Mouse (Mus musculus) forebrain, embryonic 12.5 days (tissue): Measurements from ENCODE around the gene Mrc2. TPM values are rescaled to one million over a fixed set of nuclear protein-coding genes. Genes with fewer than 3 reads are reported as not detected.
A peak's percentile ranks its signal among the peaks of the same experiment; 100 is the strongest.

ENCODE experiments used
- ATAC-seq: fragments of 200-750 bp; cut with Nextera tagmentation; 2 replicates; pipeline ENCODE4 v1.8.0; 2017; ENCODE audit warnings: moderate TSS enrichment; ENCODE audit not compliant: low FRiP score
- H3K27ac ChIP-seq: fragments of 300-500 bp; sonication (generic); 2 replicates; pipeline ENCODE4 v1.5.1; 2016; ENCODE audit warnings: mild to moderate bottlenecking
- H3K27me3 ChIP-seq: fragments of 300-500 bp; sonication (generic); 2 replicates; pipeline ENCODE4 v1.6.1; 2016; ENCODE audit warnings: mild to moderate bottlenecking
- H3K36me3 ChIP-seq: fragments of 300-500 bp; sonication (generic); replicated peaks from 2 replicates; pipeline ENCODE4 v1.6.1; 2016; ENCODE audit warnings: mild to moderate bottlenecking
- H3K4me1 ChIP-seq: fragments of 300-500 bp; sonication (generic); 2 replicates; pipeline ENCODE4 v1.6.1; 2016
- H3K4me2 ChIP-seq: fragments of 300-500 bp; sonication (generic); 2 replicates; pipeline ENCODE4 v1.6.1; 2016; ENCODE audit warnings: mild to moderate bottlenecking, moderate library complexity
- H3K4me3 ChIP-seq: fragments of 300-500 bp; sonication (generic); replicated peaks from 2 replicates; pipeline ENCODE4 v1.5.1; 2016; ENCODE audit warnings: mild to moderate bottlenecking
- H3K9ac ChIP-seq: fragments of 300-500 bp; sonication (generic); 2 replicates; pipeline ENCODE4 v1.6.1; 2016; ENCODE audit warnings: mild to moderate bottlenecking
- H3K9me3 ChIP-seq: fragments of 300-500 bp; sonication (generic); 2 replicates; pipeline ENCODE4 v1.6.1; 2016
- WGBS: fragments of 180-500 bp; shearing (Covaris S2); methylation state at CpG from one replicate; pipeline ENCODE4 v1.1.7; 2016; 5-methylcytosine and 5-hydroxymethylcytosine counted together
- polyA plus RNA-seq: library from polyadenylated mRNA; unstranded; fragments of >200 nt; fragmentation: Nextera tagmentation; extraction: Ambion mirVana; gene quantifications from 2 replicates; pipeline ENCODE4 v1.2.1, GENCODE M21; 2016

The Mrc2 gene
- polyA plus RNA-seq, 1 experiment from 2014 or later = 14.9 TPM

- peaks cover 22% of the 10 kb centered on the region for H3K27me3 ChIP-seq
- no peak overlapping the region for H3K9ac ChIP-seq
- no peaks in the 10 kb centered on the region for H3K36me3 ChIP-seq
- H3K9me3 ChIP-seq = no peaks in the 10 kb centered on the region
- ATAC-seq = no peak
- H3K4me2 ChIP-seq = no peak overlapping the region
- H3K4me1 ChIP-seq = peaks cover 32% of the 10 kb centered on the region
- H3K27ac ChIP-seq = no peak overlapping the region
- H3K4me3 ChIP-seq = no peak overlapping the region
- 88% methylated on average over 4 of the region's 4 CpGs for WGBS
These were observed 69.8 kb downstream of the Mrc2 start for GRCm38 (mm10) chr11:105362041-105362765.

DNA sequence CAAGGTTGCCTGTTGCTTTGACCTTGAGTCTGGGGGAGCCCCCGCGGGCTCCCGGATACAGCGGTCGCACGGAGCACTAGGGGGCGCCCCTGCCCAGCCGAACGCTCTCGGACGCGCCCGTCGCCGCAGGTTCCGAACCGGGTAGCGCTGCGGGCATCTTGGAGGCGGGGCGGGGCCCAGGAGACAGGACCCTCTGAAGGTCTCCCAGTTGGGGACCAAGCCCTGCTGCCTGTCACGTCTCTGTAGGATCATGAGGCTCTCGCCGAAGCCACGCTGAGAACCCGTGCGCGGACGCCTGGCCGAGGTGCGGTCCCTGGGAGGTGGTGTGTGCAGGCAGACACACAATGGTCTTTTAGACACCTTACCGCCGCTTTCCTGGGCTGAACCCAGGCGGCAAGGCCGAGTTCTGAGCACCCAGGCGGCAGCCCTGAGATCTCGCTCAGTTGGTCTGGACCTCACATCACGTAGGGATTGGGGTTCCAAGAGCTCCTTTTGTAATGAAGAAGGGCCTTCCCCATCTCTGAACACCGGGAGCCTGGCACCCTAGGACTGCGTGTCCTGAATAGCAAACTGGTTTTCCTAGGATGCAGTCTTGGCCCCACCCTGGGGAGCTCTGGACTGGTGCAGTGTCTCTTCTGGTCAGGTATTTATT lies 70.6 kb downstream of the Mrc2 start:
- Histone ChIP-seq H3K4me2 (peak overlapping the region; percentile 67), H3K27me3 (peaks cover 22% of the 10 kb centered on the region), H3K9me3 (no peaks in the 10 kb centered on the region), H3K4me3 (peak overlapping the region; percentile 53), H3K36me3 (no peaks in the 10 kb centered on the region), H3K9ac (peak overlapping the region; percentile 62), H3K27ac (peak overlapping the region; percentile 16; the same call in 1 of the 2 replicates), H3K4me1 (peaks cover 32% of the 10 kb centered on the region)
- ATAC-seq = peak; percentile 76
- WGBS = under 1% methylated on average over 40 of the region's 40 CpGs

GRCm38 (mm10) chr11:105363598-105364385 lies 71.3 kb downstream of the Mrc2 start:
- H3K4me1 ChIP-seq = peaks cover 32% of the 10 kb centered on the region
- no peaks in the 10 kb centered on the region for H3K36me3 ChIP-seq
- H3K27me3 ChIP-seq = peaks cover 22% of the 10 kb centered on the region
- H3K4me2 ChIP-seq = peak overlapping the region; percentile 67
- H3K9ac ChIP-seq = peak overlapping the region; percentile 62
- WGBS = 16% methylated on average over 12 of the region's 12 CpGs
- ATAC-seq = peak; percentile 74
- H3K4me3 ChIP-seq = peak overlapping the region; percentile 53
- no peaks in the 10 kb centered on the region for H3K9me3 ChIP-seq
- H3K27ac ChIP-seq = peak overlapping the region; percentile 74

- H3K27me3 ChIP-seq = peaks cover 22% of the 10 kb centered on the region
- 0 out of 2 replicates have a peak overlapping the region, but pooled peaks have one; percentile 14 for H3K4me3 ChIP-seq
- peak overlapping the region; percentile 74 for H3K27ac ChIP-seq
- H3K9me3 ChIP-seq = no peaks in the 10 kb centered on the region
- peaks cover 32% of the 10 kb centered on the region for H3K4me1 ChIP-seq
- H3K4me2 ChIP-seq = peak overlapping the region; percentile 67
- ATAC-seq = no peak
- H3K9ac ChIP-seq = 0 out of 2 replicates have a peak overlapping the region, but pooled peaks have one; percentile 62
- H3K36me3 ChIP-seq = no peaks in the 10 kb centered on the region
- WGBS = 8% methylated on average over 12 of the region's 12 CpGs
These were observed 72.1 kb downstream of the Mrc2 start for GRCm38 (mm10) chr11:105364386-105365065.

DNA sequence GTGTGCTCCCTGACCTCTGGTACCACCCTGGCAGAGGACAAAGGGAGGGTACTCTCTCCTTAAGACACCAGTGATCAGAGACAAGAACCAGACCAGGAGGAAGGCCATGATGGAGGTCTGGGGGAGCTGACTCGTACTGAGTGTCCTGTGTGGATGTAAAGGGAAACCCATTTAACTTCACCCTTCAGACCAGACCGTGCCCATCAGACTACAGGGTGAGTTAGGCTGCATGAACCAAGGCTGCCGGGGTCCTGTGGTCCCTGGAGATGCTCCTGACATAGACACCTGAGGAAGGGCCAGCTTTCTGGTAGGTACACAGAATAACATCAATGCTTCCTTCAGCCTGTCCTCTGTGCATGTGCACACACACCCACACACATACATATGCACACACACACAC lies 73.2 kb downstream of the Mrc2 start:
- Histone ChIP-seq H3K27ac (no peak overlapping the region), H3K9me3 (no peaks in the 10 kb centered on the region), H3K4me2 (no peak overlapping the region), H3K27me3 (peaks cover 22% of the 10 kb centered on the region), H3K4me3 (no peak overlapping the region), H3K4me1 (peaks cover 32% of the 10 kb centered on the region), H3K36me3 (no peaks in the 10 kb centered on the region), H3K9ac (no peak overlapping the region)
- no peak for ATAC-seq
- 87% methylated on average over 3 of the region's 3 CpGs for WGBS

GRCm38 (mm10) chr11:105366051-105366450 lies 73.6 kb downstream of the Mrc2 start:
- Histone ChIP-seq H3K4me2 (no peak overlapping the region), H3K27me3 (peaks cover 22% of the 10 kb centered on the region), H3K4me3 (no peak overlapping the region), H3K36me3 (no peaks in the 10 kb centered on the region), H3K9ac (no peak overlapping the region), H3K4me1 (peaks cover 32% of the 10 kb centered on the region), H3K27ac (no peak overlapping the region), H3K9me3 (no peaks in the 10 kb centered on the region)
- no peak for ATAC-seq
- WGBS = 98% methylated on average over 4 of the region's 4 CpGs

DNA sequence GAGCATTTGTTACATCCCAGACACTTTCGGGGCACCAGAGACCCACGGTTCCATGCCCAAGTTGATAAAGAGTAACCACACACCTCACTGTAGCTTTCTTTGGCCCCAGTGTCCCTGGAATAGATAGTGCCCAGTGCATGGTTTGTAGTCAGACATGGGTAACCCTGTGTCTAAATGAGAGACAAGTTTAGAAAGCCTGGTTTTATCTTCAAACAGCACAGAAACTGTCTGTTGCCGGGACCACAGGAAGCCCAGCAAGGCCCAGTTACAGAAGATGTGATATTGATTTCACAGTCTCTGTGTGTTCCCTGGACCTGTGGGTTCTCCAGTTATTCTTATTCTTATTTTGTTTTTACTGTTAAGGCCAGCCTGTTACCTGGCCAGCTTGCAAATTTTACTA lies 74.7 kb downstream of the Mrc2 start:
- no peak overlapping the region for H3K4me3 ChIP-seq
- no peaks in the 10 kb centered on the region for H3K36me3 ChIP-seq
- 90% methylated on average over 3 of the region's 3 CpGs for WGBS
- H3K9me3 ChIP-seq = no peaks in the 10 kb centered on the region
- peaks cover 32% of the 10 kb centered on the region for H3K4me1 ChIP-seq
- peaks cover 16% of the 10 kb centered on the region for H3K27me3 ChIP-seq
- no peak for ATAC-seq
- no peak overlapping the region for H3K27ac ChIP-seq
- H3K9ac ChIP-seq = no peak overlapping the region
- H3K4me2 ChIP-seq = no peak overlapping the region

- ATAC-seq = no peak
- H3K9me3 ChIP-seq = no peaks in the 10 kb centered on the region
- H3K9ac ChIP-seq = no peak overlapping the region
- WGBS = 88% methylated on average over 5 of the region's 5 CpGs
- H3K27ac ChIP-seq = no peak overlapping the region
- H3K4me1 ChIP-seq = peaks cover 20% of the 10 kb centered on the region
- H3K4me2 ChIP-seq = no peak overlapping the region
- no peak overlapping the region for H3K4me3 ChIP-seq
- H3K36me3 ChIP-seq = no peaks in the 10 kb centered on the region
- H3K27me3 ChIP-seq = peaks cover 12% of the 10 kb centered on the region; the same call in 1 of the 2 replicates
These were observed 76.4 kb downstream of the Mrc2 start for GRCm38 (mm10) chr11:105368833-105369232.

DNA sequence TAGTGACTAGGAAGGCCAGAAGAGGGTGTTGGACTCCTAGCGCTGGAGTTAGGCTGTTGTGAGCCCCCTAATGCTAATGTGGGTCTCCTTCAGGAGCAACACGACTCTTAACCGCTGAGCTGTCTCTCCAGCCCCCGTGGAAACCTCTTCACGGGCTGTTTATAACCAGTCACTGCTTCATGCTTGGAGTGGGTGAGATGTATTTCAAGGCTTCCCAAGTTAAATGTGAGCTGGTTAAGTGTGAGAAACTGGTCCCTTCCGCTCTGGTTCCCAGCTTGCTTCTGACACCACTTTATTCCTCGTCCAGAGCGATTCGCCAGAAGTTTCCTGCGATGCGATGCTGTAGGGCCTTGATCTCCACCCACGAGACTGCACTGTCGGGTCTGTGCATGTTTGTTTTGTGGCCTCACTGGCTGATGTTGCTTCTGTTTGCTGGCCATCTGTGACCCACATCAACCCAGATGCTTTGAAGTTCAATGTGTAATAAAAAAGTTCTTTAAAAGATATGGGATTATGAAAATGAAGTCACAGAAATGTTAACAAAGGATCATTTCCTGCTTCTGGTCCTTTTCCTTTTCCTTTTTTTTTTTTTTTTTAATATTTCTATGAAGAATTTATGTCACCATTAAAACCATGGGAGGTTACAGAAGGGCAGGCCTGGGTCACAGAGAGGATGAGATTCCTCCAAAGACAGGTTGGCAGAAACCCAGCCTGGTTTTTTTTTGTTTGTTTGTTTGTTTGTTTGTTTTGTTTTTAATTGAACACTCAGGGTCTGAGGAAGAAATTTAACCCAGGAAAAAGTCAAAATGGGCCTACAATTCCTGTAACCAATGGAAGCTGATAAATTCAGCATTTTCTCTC lies 77.3 kb downstream of the Mrc2 start:
- Histone ChIP-seq H3K4me3 (no peak overlapping the region), H3K4me2 (no peak overlapping the region), H3K9ac (no peak overlapping the region), H3K36me3 (no peaks in the 10 kb centered on the region), H3K9me3 (no peaks in the 10 kb centered on the region), H3K4me1 (peaks cover 10% of the 10 kb centered on the region), H3K27ac (no peak overlapping the region), H3K27me3 (peaks cover 12% of the 10 kb centered on the region; the same call in 1 of the 2 replicates)
- no peak for ATAC-seq
- 91% methylated on average over 13 of the region's 13 CpGs for WGBS

- H3K4me3 ChIP-seq = no peak overlapping the region
- no peak overlapping the region for H3K27ac ChIP-seq
- no peaks in the 10 kb centered on the region for H3K4me1 ChIP-seq
- no peaks in the 10 kb centered on the region for H3K36me3 ChIP-seq
- H3K4me2 ChIP-seq = no peak overlapping the region
- ATAC-seq = no peak
- no peaks in the 10 kb centered on the region for H3K27me3 ChIP-seq
- no peak overlapping the region for H3K9ac ChIP-seq
- WGBS = 79% methylated on average over 9 of the region's 9 CpGs
- H3K9me3 ChIP-seq = no peaks in the 10 kb centered on the region
These were observed 79.4 kb downstream of the Mrc2 start for GRCm38 (mm10) chr11:105371818-105372217.

- Histone ChIP-seq H3K4me2 (no peak overlapping the region), H3K9me3 (no peaks in the 10 kb centered on the region), H3K4me3 (no peak overlapping the region), H3K27me3 (0 out of 2 replicates have a peak, but pooled peaks cover 3% of the 10 kb centered on the region), H3K27ac (no peak overlapping the region), H3K4me1 (no peaks in the 10 kb centered on the region), H3K36me3 (no peaks in the 10 kb centered on the region), H3K9ac (no peak overlapping the region)
- WGBS = 78% methylated on average over 8 of the region's 8 CpGs
- ATAC-seq = no peak
These were observed 81.4 kb downstream of the Mrc2 start for GRCm38 (mm10) chr11:105373881-105374280.
